Mouse (Mus musculus) liver, postnatal 0 days (tissue): ENCODE results near the gene Nsrp1. TPM values are rescaled to one million over a fixed set of nuclear protein-coding genes. Genes with fewer than 3 reads are reported as not detected.

Source experiments
- ATAC-seq: fragments of 200-750 bp; cut with Nextera tagmentation; 2 replicates; pipeline ENCODE4 v1.8.0; 2017; ENCODE audit warnings: mild to moderate bottlenecking, moderate library complexity
- DNase-seq: peaks from one replicate; pipeline ENCODE4 v3.0.0-alpha.2; 2016
- H3K27ac ChIP-seq: fragments of 300-500 bp; sonication (generic); 2 replicates; pipeline ENCODE4 v1.5.1; 2014; ENCODE audit warnings: antibody characterized with exemption, moderate library complexity, mild to moderate bottlenecking, low read depth
- H3K27me3 ChIP-seq: fragments of 300-500 bp; sonication (generic); 2 replicates; pipeline ENCODE4 v1.6.1; 2014; ENCODE audit warnings: low read length, control low read depth, mixed read lengths; ENCODE audit not compliant: insufficient read depth
- H3K36me3 ChIP-seq: fragments of 300-500 bp; sonication (generic); replicated peaks from 2 replicates; pipeline ENCODE4 v1.6.1; 2014; ENCODE audit warnings: mild to moderate bottlenecking, control low read depth, low read length, moderate library complexity, mixed read lengths; ENCODE audit not compliant: insufficient read depth
- H3K4me1 ChIP-seq: fragments of 300-500 bp; sonication (generic); 2 replicates; pipeline ENCODE4 v1.6.1; 2014; ENCODE audit warnings: antibody characterized with exemption, mild to moderate bottlenecking, control low read depth; ENCODE audit not compliant: insufficient read depth
- H3K4me2 ChIP-seq: fragments of 300-500 bp; sonication (generic); 2 replicates; pipeline ENCODE4 v1.6.1; 2014; ENCODE audit warnings: low read depth, mild to moderate bottlenecking, low read length, moderate library complexity, mixed read lengths
- H3K4me3 ChIP-seq: fragments of 300-500 bp; sonication (generic); 2 replicates; pipeline ENCODE4 v1.5.1; 2014; ENCODE audit warnings: low read depth, low read length
- H3K9ac ChIP-seq: fragments of 300-500 bp; sonication (generic); replicated peaks from 2 replicates; pipeline ENCODE4 v1.6.1; 2014; ENCODE audit warnings: mild to moderate bottlenecking, moderate library complexity
- H3K9me3 ChIP-seq: fragments of 300-500 bp; sonication (generic); 2 replicates; pipeline ENCODE4 v1.6.1; 2016; ENCODE audit warnings: mild to moderate bottlenecking, control low read depth, low read length, mixed read lengths
- CTCF ChIP-seq: sonication (generic); IDR thresholded peaks from 2 replicates; pipeline ENCODE4 v1.5.1; 2016; ENCODE audit warnings: antibody characterized with exemption, low read depth
- EP300 ChIP-seq: IDR thresholded peaks from 2 replicates; pipeline ENCODE4 v1.6.1; 2016; ENCODE audit warnings: antibody characterized with exemption, low read depth, mild to moderate bottlenecking
- WGBS: fragments of 180-500 bp; shearing (Covaris S2); extraction: QIAGEN DNeasy Blood & Tissue Kit; methylation state at CpG from one replicate; pipeline ENCODE4 v1.1.7; 2014; ENCODE audit not compliant: insufficient replicate concordance; 5-methylcytosine and 5-hydroxymethylcytosine counted together
- polyA plus RNA-seq: library from polyadenylated mRNA; unstranded; fragments of >200 nt; fragmentation: Nextera tagmentation; extraction: Ambion mirVana; gene quantifications from 2 replicates; pipeline ENCODE4 v1.2.1, GENCODE M21; 2015

The Nsrp1 gene
- polyA plus RNA-seq, 1 experiment from 2014 or later, result 33.9 TPM

GRCm38 (mm10) chr11:77028157-77028556 is 50.1 kb downstream of the Nsrp1 start:
- TF ChIP-seq EP300, result no peak
- H3K4me3 ChIP-seq, result no peak overlapping the region
- DNase-seq (no peak), ATAC-seq (peak; percentile 55; the same call in 1 of the 2 replicates)
- H3K9ac ChIP-seq, result no peak overlapping the region
- no peaks in the 10 kb centered on the region for H3K36me3 ChIP-seq
- no peaks in the 10 kb centered on the region for H3K9me3 ChIP-seq
- peaks cover 2% of the 10 kb centered on the region; the same call in 1 of the 2 replicates for H3K4me1 ChIP-seq
- H3K27ac ChIP-seq, result no peak overlapping the region
- 71% methylated on average over 3 of the region's 3 CpGs for WGBS
- H3K27me3 ChIP-seq, result no peaks in the 10 kb centered on the region
- H3K4me2 ChIP-seq, result no peak overlapping the region

GRCm38 (mm10) chr11:77026559-77026958 is 51.7 kb downstream of the Nsrp1 start:
- H3K9me3 ChIP-seq, result no peaks in the 10 kb centered on the region
- DNase-seq (no peak), ATAC-seq (no peak)
- WGBS, result 55% methylated on average over 3 of the region's 3 CpGs
- no peak overlapping the region for H3K27ac ChIP-seq
- TF ChIP-seq EP300, result no peak
- TF ChIP-seq CTCF, result peak; percentile 65
- no peak overlapping the region for H3K4me2 ChIP-seq
- H3K27me3 ChIP-seq, result no peaks in the 10 kb centered on the region
- H3K9ac ChIP-seq, result no peak overlapping the region
- no peak overlapping the region for H3K4me3 ChIP-seq
- H3K36me3 ChIP-seq, result no peaks in the 10 kb centered on the region
- peaks cover 8% of the 10 kb centered on the region for H3K4me1 ChIP-seq

GRCm38 (mm10) chr11:77021749-77022396 is 56.4 kb downstream of the Nsrp1 start:
- TF ChIP-seq EP300, result no peak
- peak; percentile 31; the same call in 1 of the 2 replicates for TF ChIP-seq CTCF
- Histone ChIP-seq H3K27ac (peak overlapping the region; percentile 40; the same call in 1 of the 2 replicates), H3K9me3 (no peaks in the 10 kb centered on the region), H3K36me3 (no peaks in the 10 kb centered on the region), H3K4me1 (peaks cover 15% of the 10 kb centered on the region), H3K27me3 (no peaks in the 10 kb centered on the region), H3K4me2 (peak overlapping the region; percentile 42; the same call in 1 of the 2 replicates), H3K4me3 (no peak overlapping the region), H3K9ac (no peak overlapping the region; the same call in 1 of the 2 replicates)
- peak; percentile 45 for DNase-seq
- peak; percentile 98 for ATAC-seq
- WGBS, result 53% methylated on average over 9 of the region's 9 CpGs

GRCm38 (mm10) chr11:77019539-77019938 is 58.7 kb downstream of the Nsrp1 start:
- TF ChIP-seq CTCF, result no peak
- TF ChIP-seq EP300, result no peak
- H3K9ac ChIP-seq, result no peak overlapping the region
- H3K36me3 ChIP-seq, result no peaks in the 10 kb centered on the region
- ATAC-seq (no peak), DNase-seq (no peak)
- H3K9me3 ChIP-seq, result no peaks in the 10 kb centered on the region
- no peaks in the 10 kb centered on the region for H3K27me3 ChIP-seq
- H3K27ac ChIP-seq, result no peak overlapping the region
- peaks cover 15% of the 10 kb centered on the region for H3K4me1 ChIP-seq
- no peak overlapping the region for H3K4me3 ChIP-seq
- WGBS, result 16% methylated on average over 8 of the region's 8 CpGs
- no peak overlapping the region for H3K4me2 ChIP-seq

- Histone ChIP-seq H3K27ac (no peak overlapping the region), H3K4me2 (no peak overlapping the region), H3K4me1 (peaks cover 15% of the 10 kb centered on the region), H3K36me3 (no peaks in the 10 kb centered on the region), H3K27me3 (no peaks in the 10 kb centered on the region), H3K9ac (no peak overlapping the region), H3K4me3 (no peak overlapping the region), H3K9me3 (no peaks in the 10 kb centered on the region)
- DNase-seq, result no peak
- no peak for ATAC-seq
- WGBS, result 77% methylated on average over 11 of the region's 11 CpGs
- TF ChIP-seq CTCF (0 out of 2 replicates have a peak, but pooled peaks have one; percentile 10), EP300 (no peak)
Measured at GRCm38 (mm10) chr11:77018046-77018445, 60.2 kb downstream of the Nsrp1 start.

GRCm38 (mm10) chr11:77010762-77011475 is 67.3 kb downstream of the Nsrp1 start:
- H3K36me3 ChIP-seq, result no peaks in the 10 kb centered on the region
- H3K4me3 ChIP-seq, result no peak overlapping the region
- WGBS, result 55% methylated on average over 10 of the region's 10 CpGs
- ATAC-seq, result no peak
- DNase-seq, result no peak
- H3K4me1 ChIP-seq, result peaks cover 13% of the 10 kb centered on the region
- H3K27me3 ChIP-seq, result no peaks in the 10 kb centered on the region
- H3K4me2 ChIP-seq, result no peak overlapping the region
- no peak overlapping the region for H3K9ac ChIP-seq
- H3K27ac ChIP-seq, result no peak overlapping the region
- no peaks in the 10 kb centered on the region for H3K9me3 ChIP-seq
- TF ChIP-seq EP300, result no peak
- no peak for TF ChIP-seq CTCF
